Mouse (Mus musculus) cortical plate, adult 2 months (tissue): ENCODE measurements at regions not wholly inside any gene's neighbourhood (a gene's known extent, or its start where the extent isn't known, plus 50 kb on each side); places are given as distances from the start of the nearest gene placed in this dataset.

Experiments
- CTCF ChIP-seq: fragments of 200-500 bp; IDR thresholded peaks from 2 replicates; pipeline ENCODE4 v1.5.1; 2011; ENCODE audit warnings: mild to moderate bottlenecking, control low read depth, low read length; ENCODE audit not compliant: insufficient read depth; ENCODE audit errors: extremely low read depth
- POLR2A ChIP-seq: fragments of 200-500 bp; IDR thresholded peaks from 2 replicates; pipeline ENCODE4 v1.6.1; 2011; ENCODE audit warnings: mild to moderate bottlenecking, low read length, control low read depth; ENCODE audit not compliant: insufficient read depth; ENCODE audit errors: extremely low read depth

DNA sequence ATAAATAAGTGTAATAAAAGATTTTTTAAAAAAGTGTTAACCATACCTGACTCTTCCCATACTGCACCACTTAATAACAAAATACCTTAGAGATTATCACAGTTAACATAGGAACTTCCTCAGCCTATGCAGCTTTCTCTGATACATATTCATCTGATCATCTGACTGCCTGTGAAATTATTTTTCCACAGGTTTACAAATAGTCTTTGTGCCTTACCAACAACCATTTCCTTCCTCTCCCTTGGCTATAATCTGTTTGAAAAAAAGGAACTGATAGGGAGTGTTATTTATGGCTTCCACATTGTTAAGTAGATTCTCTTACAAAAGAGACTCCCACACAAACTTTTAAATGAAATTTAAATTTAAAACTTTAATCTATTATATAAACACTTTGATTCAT lies 575.0 kb upstream of the B3galt2 start:
- no peak for TF ChIP-seq CTCF
- no peak for TF ChIP-seq POLR2A
